Mouse (Mus musculus): ENCODE results near the gene Tmem136.
A peak's percentile ranks its signal among the peaks of the same experiment; 100 is the strongest.
"Not testable (repeated sequence)": the region's sequence is repeated elsewhere in the genome, so short reads cannot be mapped to it uniquely, and the experiment has no call there.

The Tmem136 gene

GRCm38 (mm10) chr9:43116134-43116996 lies at the start of gene Tmem136:
Tmem136 (minus strand) TSS chr9:43116570.
- peak; percentile 75 for DNase-seq

DNA sequence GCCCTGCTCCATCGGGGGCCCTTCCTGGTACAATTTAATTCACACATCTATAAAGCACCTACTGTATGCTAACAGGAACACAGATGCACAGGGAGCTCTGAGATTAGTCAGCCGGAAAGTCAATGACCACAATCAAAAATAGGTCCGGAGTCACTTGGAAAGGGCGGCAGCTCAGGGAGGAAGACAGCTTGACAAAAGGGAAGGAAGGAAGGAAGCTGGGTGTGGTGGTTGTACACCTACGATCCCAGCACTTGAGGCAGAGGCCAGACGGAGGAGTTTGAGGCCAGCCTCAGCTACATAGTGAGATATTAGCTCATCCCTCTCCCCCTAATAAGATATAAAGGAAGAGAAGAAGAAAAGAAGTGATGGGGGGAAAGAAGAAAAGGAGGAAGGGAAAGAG lies 39.6 kb upstream of the Tmem136 start:
- DNase-seq = no peak

GRCm38 (mm10) chr9:43151779-43152178 lies 35.4 kb upstream of the Tmem136 start:
- DNase-seq = no peak

DNA sequence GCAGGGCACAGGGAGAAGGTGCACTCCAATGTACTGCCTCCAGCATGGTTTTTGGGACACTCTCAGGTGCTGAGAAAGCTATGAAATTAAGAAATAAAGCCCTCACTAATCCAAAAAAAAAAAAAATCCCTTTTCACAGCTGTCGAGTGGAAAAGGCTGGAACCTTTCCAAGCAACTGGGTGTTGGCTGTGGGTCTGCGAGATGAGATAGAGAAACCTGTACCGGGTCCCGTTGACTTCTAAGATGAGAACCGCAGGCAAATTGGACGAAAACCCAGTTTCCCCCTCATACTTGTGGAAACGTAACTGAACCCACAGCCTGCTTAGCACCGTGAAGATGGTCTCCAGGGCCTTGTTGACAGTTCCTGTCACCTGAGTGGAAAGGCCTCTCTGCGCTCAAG lies 34.6 kb upstream of the Tmem136 start:
- no peak for DNase-seq

DNA sequence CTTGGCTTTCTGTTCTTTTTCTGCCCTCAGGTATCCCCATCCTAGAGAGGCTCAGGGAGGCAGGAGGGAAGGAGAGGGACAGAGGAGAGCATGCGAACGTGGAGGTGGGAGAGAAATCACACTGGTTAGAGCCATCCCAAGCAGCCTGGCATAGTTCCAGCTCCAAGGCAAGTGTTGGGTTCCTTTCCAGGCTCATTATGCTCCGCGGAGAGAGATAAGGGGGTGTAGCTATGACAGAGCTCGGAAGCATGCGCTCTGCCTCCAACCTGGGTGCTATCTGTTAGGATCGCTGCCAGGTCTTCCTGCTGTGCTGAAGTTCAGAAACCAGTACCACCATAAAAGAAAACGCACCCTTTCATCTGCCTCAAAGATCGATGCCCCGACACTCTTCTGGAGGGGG lies 33.7 kb upstream of the Tmem136 start:
- DNase-seq = peak; percentile 23

GRCm38 (mm10) chr9:43149498-43149897 lies 33.1 kb upstream of the Tmem136 start:
- DNase-seq = no peak

- no peak for DNase-seq
Measured at GRCm38 (mm10) chr9:43145196-43145595, 28.8 kb upstream of the Tmem136 start.

- no peak for DNase-seq
Measured at GRCm38 (mm10) chr9:43144206-43144810, 27.9 kb upstream of the Tmem136 start.

DNA sequence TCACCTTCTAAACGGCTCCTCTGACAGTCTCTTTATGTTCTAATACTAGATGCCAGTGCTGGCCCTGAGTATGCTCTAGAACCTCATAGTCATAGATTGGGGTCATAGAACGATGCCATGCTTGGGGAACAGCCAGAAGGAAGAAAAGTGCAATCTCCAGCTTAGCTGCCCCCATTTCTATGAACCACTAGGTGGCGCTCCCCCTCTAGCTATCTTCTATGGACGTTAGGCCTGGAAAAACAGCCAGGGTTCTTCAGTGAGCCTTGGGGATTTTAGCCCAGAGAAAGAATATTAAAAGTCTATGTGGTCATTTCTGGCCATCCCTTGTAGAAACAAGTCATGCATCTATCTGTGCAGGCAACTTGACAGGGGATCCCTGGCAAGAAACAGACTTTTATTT lies 25.5 kb upstream of the Tmem136 start:
- DNase-seq = peak; percentile 77

GRCm38 (mm10) chr9:43133525-43133924 lies 17.2 kb upstream of the Tmem136 start:
- no peak for DNase-seq

DNA sequence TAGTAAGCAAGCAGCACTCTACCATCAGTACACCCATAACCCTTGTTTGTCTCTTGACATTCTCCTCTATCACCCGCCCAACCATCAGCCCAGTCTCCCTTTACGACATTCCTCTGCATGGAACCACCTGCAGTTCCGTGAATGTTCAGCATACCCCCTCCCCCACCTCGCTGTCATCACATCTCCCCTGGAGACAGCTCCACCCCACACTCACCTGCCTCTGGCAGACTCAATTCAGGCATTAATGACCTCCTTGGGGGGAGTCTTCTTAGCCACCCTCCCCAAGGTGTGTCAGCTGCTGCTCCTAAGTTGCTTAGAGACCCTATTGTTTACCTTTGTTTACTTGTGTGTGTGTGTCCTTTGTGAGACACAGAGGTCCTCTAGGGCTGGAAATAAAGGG lies 16.0 kb upstream of the Tmem136 start:
- no peak for DNase-seq

DNA sequence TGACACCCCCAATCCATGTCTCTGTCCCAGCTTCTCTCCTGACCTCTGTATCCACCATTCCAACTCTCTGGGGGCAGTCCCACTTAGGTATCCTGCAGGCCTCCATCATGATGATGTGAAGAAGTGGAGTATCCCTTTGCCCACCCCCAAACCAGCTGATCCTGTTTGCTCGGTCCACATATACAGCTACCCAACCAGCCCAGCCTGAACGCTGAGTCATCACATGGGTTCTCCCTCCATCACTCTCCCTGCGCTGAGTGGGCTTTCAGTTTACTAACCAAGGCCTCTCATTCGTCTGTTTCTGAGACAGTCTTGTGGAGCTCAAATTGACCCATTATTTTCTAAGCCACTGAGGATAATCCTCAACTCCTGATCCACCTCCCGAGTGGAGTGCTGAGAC lies 15.6 kb upstream of the Tmem136 start:
- no peak for DNase-seq

- no peak for DNase-seq
Measured at GRCm38 (mm10) chr9:43130684-43131083, 14.3 kb upstream of the Tmem136 start.

- DNase-seq = no peak
Measured at GRCm38 (mm10) chr9:43127101-43127787, 10.9 kb upstream of the Tmem136 start.

DNA sequence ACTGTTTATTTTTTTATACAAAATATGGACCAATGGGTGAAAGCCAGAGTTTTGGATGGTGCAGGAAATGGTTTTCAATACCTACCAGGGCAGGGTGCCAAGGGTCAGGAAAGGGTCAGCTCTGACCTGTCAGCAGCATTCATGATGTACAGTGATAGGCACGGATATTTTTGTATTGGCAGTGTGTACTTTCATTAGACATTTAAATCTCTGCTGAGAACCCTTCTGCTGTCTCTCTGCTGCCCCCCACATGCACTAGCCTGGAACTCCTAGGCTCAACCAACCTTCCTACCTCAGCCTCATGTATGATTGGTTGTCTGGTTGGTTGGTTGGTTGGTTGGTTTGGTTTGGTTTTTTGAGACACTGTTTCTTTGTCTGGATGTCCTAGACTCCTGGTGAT lies 6.0 kb upstream of the Tmem136 start:
- DNase-seq = no peak

GRCm38 (mm10) chr9:43121948-43122347 lies 5.6 kb upstream of the Tmem136 start:
- not testable (repeated sequence) for DNase-seq

GRCm38 (mm10) chr9:43116997-43117336 lies 597 bp upstream of the Tmem136 start:
- DNase-seq = no peak

- DNase-seq = no peak
Measured at GRCm38 (mm10) chr9:43115431-43116133, 788 bp downstream of the Tmem136 start.

DNA sequence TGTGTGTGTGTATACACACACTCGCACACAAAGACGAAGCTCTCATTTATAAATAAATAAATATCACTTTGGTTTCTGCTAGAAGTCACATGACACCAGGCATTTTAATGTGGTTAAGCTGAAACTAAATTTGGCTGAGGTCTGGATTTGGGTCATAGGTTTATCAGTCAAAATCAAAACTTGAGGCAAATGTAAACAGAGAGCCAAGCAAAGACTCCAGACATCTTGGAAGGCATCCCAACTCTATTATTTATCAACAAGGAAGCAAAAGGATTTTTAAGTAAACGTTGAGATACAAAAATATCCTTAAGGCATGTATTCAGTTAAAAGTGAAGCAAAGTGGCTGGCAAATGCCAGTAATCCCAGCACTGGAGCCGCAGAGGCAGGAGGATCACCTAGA lies 1.5 kb downstream of the Tmem136 start:
- no peak for DNase-seq

- no peak for DNase-seq
Measured at GRCm38 (mm10) chr9:43110286-43110980, 5.9 kb downstream of the Tmem136 start.

GRCm38 (mm10) chr9:43109125-43109524 lies 7.2 kb downstream of the Tmem136 start:
- no peak for DNase-seq

GRCm38 (mm10) chr9:43108721-43109120 lies 7.6 kb downstream of the Tmem136 start:
- DNase-seq = no peak

DNA sequence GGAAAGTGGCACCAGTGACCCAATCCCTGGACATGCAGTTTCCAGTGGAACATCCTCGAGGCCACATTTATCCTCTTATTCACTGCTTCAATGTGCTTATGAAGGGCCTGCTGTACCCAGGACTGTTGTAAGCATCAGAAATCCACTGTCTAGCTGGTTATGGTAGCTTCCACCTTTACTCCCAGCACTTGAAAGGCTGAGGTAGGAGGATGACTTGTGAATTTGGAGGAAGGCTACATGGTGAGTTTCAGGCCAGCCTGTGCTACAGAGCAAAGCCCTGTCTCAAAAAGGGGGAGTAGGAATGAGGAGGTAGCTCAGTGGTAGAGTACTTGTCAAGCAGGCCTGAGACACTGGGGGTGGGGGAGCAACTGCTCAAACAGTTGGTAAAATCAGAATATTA lies 8.3 kb downstream of the Tmem136 start:
- no peak for DNase-seq

All from right cerebral cortex, postnatal 4 days (tissue).